Mouse (Mus musculus): ENCODE measurements around the gene Uqcrq. TPM values are rescaled to one million over a fixed set of nuclear protein-coding genes. Genes with fewer than 3 reads are reported as not detected.

Gene Uqcrq
- polyA plus RNA-seq, 1 experiment from 2014 or later = 797 TPM

GRCm38 (mm10) chr11:53378918-53379317 is 51.7 kb downstream of the Uqcrq start:
- ATAC-seq (ENCODE audit: low FRiP score, low read depth) = no peak
- Histone ChIP-seq H3K4me2 (no peak overlapping the region), H3K9ac (no peak overlapping the region), H3K27me3 (no peaks in the 10 kb centered on the region), H3K27ac (replicated peaks) (no peak overlapping the region), H3K9me3 (no peaks in the 10 kb centered on the region), H3K4me1 (replicated peaks) (no peaks in the 10 kb centered on the region), H3K36me3 (peaks cover 49% of the 10 kb centered on the region), H3K4me3 (no peak overlapping the region)
- 95% methylated on average over 1 of the region's 1 CpGs for WGBS

Small RNAs within 50 kb of the gene (microRNA-seq; reads per million reads assigned to microRNA genes)
- not detected for gene Mir6920

Other genes starting within 250 kb of the Uqcrq start
- 45.3 and 46.9 TPM in 2 replicates for gene Hspa4, start 130.4 kb downstream of the Uqcrq start, polyA plus RNA-seq (2015; fragmentation: Nextera tagmentation; extraction: Ambion mirVana)
- 15.0 and 15.1 TPM in 2 replicates for gene Zcchc10, start 106.2 kb downstream of the Uqcrq start, polyA plus RNA-seq (2015; fragmentation: Nextera tagmentation; extraction: Ambion mirVana)
- 43.9 and 63.2 TPM in 2 replicates for gene Aff4, start 80.0 kb downstream of the Uqcrq start, polyA plus RNA-seq (2015; fragmentation: Nextera tagmentation; extraction: Ambion mirVana)
- gene Leap2, start 7.7 kb downstream of the Uqcrq start, polyA plus RNA-seq (2015; fragmentation: Nextera tagmentation; extraction: Ambion mirVana) = 0.52 TPM in 1 of 2 replicates, not detected in the other
- gene Gdf9, start 192 bp upstream of the Uqcrq start, polyA plus RNA-seq (2015; fragmentation: Nextera tagmentation; extraction: Ambion mirVana) = 2.9 and 3.2 TPM in 2 replicates
- gene Gm10447, start 26.3 kb upstream of the Uqcrq start, polyA plus RNA-seq (2015; fragmentation: Nextera tagmentation; extraction: Ambion mirVana) = 0.07 TPM in 1 of 2 replicates, not detected in the other
- 3.5 TPM in 2 replicates for gene Shroom1, start 26.4 kb upstream of the Uqcrq start, polyA plus RNA-seq (2015; fragmentation: Nextera tagmentation; extraction: Ambion mirVana)
- not detected in 2 replicates for gene Gm9837, start 39.6 kb upstream of the Uqcrq start, polyA plus RNA-seq (2015; fragmentation: Nextera tagmentation; extraction: Ambion mirVana)
- gene Gm9945, start 49.3 kb upstream of the Uqcrq start, polyA plus RNA-seq (2015; fragmentation: Nextera tagmentation; extraction: Ambion mirVana) = 0.38 TPM in 1 of 2 replicates, not detected in the other
- 1.3 and 1.6 TPM in 2 replicates for gene Sowaha, start 49.4 kb upstream of the Uqcrq start, polyA plus RNA-seq (2015; fragmentation: Nextera tagmentation; extraction: Ambion mirVana)
- 18.6 and 20.7 TPM in 2 replicates for gene Sept8, start 88.4 kb upstream of the Uqcrq start, polyA plus RNA-seq (2015; fragmentation: Nextera tagmentation; extraction: Ambion mirVana)
- 318 and 324 TPM in 2 replicates for gene Kif3a, start 136.5 kb upstream of the Uqcrq start, polyA plus RNA-seq (2015; fragmentation: Nextera tagmentation; extraction: Ambion mirVana)
- 3.6 and 5.8 TPM in 2 replicates for gene Il4, start 187.8 kb upstream of the Uqcrq start, polyA plus RNA-seq (2015; fragmentation: Nextera tagmentation; extraction: Ambion mirVana)
- gene Il13, start 203.9 kb upstream of the Uqcrq start, polyA plus RNA-seq (2015; fragmentation: Nextera tagmentation; extraction: Ambion mirVana) = not detected in 2 replicates